Mouse (Mus musculus) G1E (cell line): ENCODE results near the gene Casq1. TPM values are rescaled to one million over a fixed set of nuclear protein-coding genes. Genes with fewer than 3 reads are reported as not detected.
A peak's percentile ranks its signal among the peaks of the same experiment; 100 is the strongest.

Source experiments
- ATAC-seq: 2 replicates; pipeline ENCODE4 v1.8.0; 2016; ENCODE audit warnings: mild to moderate bottlenecking; ENCODE audit not compliant: insufficient number of reproducible peaks, poor library complexity, low FRiP score, severe bottlenecking; ENCODE audit errors: extremely low read depth
- DNase-seq: peaks from one replicate; pipeline ENCODE4 v3.0.0; 2012; ENCODE audit warnings: low spot score
- H3K27me3 ChIP-seq: 2 replicates; pipeline ENCODE4 v1.6.1; 2012; ENCODE audit warnings: mild to moderate bottlenecking, low read length, inconsistent platforms; ENCODE audit not compliant: insufficient read depth
- H3K36me3 ChIP-seq: replicated peaks from 2 replicates; pipeline ENCODE3; 2012; ENCODE audit warnings: mild to moderate bottlenecking, inconsistent platforms
- H3K4me1 ChIP-seq: 2 replicates; pipeline ENCODE4 v1.6.1; 2012; ENCODE audit warnings: low read depth, low read length, inconsistent platforms, mixed read lengths; ENCODE audit not compliant: insufficient read depth
- H3K4me3 ChIP-seq: 2 replicates; pipeline ENCODE4 v1.5.1; 2012; ENCODE audit warnings: low read depth, mild to moderate bottlenecking, inconsistent platforms, low read length, moderate library complexity, mixed read lengths
- H3K9me3 ChIP-seq: replicated peaks from 2 replicates; pipeline ENCODE4 v1.6.1; 2012; ENCODE audit warnings: inconsistent platforms
- CTCF ChIP-seq: IDR thresholded peaks from 2 replicates; pipeline ENCODE4 v1.5.1; 2012; ENCODE audit warnings: low read depth, low read length, inconsistent platforms, mixed read lengths
- GATA1 ChIP-seq: IDR thresholded peaks from 2 replicates; pipeline ENCODE4 v1.6.1; 2012; ENCODE audit warnings: borderline replicate concordance, low read length, inconsistent platforms, mixed read lengths
- GATA2 ChIP-seq: IDR thresholded peaks from 2 replicates; pipeline ENCODE4 v1.6.1; 2012; ENCODE audit warnings: low read depth, low read length, inconsistent platforms, borderline replicate concordance
- POLR2AphosphoS5 ChIP-seq: IDR thresholded peaks from 2 replicates; pipeline ENCODE4 v1.6.1; 2012; ENCODE audit warnings: low read depth, low read length, inconsistent platforms; ENCODE audit not compliant: insufficient replicate concordance
- TAL1 ChIP-seq: conservative IDR thresholded peaks from 2 replicates; pipeline ENCODE4 v1.6.1; 2012; ENCODE audit warnings: low read depth, low read length, inconsistent platforms, mixed read lengths
- polyA plus RNA-seq: library from polyadenylated mRNA; stranded (reverse); fragments of >175 nt; gene quantifications from 2 replicates; pipeline ENCODE4 v1.2.3, GENCODE M21; 2012
- total RNA-seq, 2 experiments: library from RNA; stranded (forward) in 1 of 2; stranded (reverse) in 1 of 2; fragments of 200-1000 nt in 1 of 2; fragments of >200 nt in 1 of 2; fragmentation: Nextera tagmentation in 1 of 2; gene quantifications; 2 replicates each; pipeline ENCODE4 v1.2.3; 2014 to 2017

Casq1 gene
- total and polyA plus RNA-seq, 3 experiments, result not detected

- peak; percentile 67 for ATAC-seq
- Histone ChIP-seq H3K9me3 (no peaks in the 10 kb centered on the region), H3K4me3 (peak within 1 kb of the TSS; percentile 75), H3K36me3 (peaks cover 39% of the 10 kb centered on the region), H3K27me3 (peaks cover 8% of the 10 kb centered on the region), H3K4me1 (peaks cover 26% of the 10 kb centered on the region)
- no peak for TF ChIP-seq TAL1
- TF ChIP-seq CTCF, result no peak
- TF ChIP-seq GATA2, result no peak
- no peak for TF ChIP-seq POLR2AphosphoS5
- no peak for TF ChIP-seq GATA1
- peak; percentile 81 for DNase-seq
Measured at GRCm38 (mm10) chr1:172206141-172206917, 13.3 kb downstream of the Casq1 start, which contains the start of gene Pea15a. Gene Pea15a (minus strand): TSS chr1:172206804.

GRCm38 (mm10) chr1:172205741-172206087 is 14.0 kb downstream of the Casq1 start:
- H3K9me3 ChIP-seq, result no peaks in the 10 kb centered on the region
- H3K27me3 ChIP-seq, result peaks cover 8% of the 10 kb centered on the region
- H3K36me3 ChIP-seq, result peaks cover 45% of the 10 kb centered on the region
- DNase-seq (no peak), ATAC-seq (no peak)
- no peak for TF ChIP-seq TAL1
- peaks cover 26% of the 10 kb centered on the region for H3K4me1 ChIP-seq
- peak overlapping the region; percentile 75; the same call in 1 of the 2 replicates for H3K4me3 ChIP-seq

GRCm38 (mm10) chr1:172204814-172205740 is 14.6 kb downstream of the Casq1 start:
- Histone ChIP-seq H3K36me3 (peaks cover 52% of the 10 kb centered on the region), H3K27me3 (peaks cover 2% of the 10 kb centered on the region; the same call in 1 of the 2 replicates), H3K9me3 (no peaks in the 10 kb centered on the region), H3K4me3 (no peak overlapping the region), H3K4me1 (peaks cover 26% of the 10 kb centered on the region)
- TF ChIP-seq CTCF (no peak), TAL1 (no peak), GATA2 (no peak), GATA1 (no peak), POLR2AphosphoS5 (no peak)
- DNase-seq (no peak), ATAC-seq (no peak)

- Histone ChIP-seq H3K36me3 (peaks cover 60% of the 10 kb centered on the region), H3K9me3 (no peaks in the 10 kb centered on the region), H3K4me3 (no peak overlapping the region), H3K4me1 (peaks cover 26% of the 10 kb centered on the region), H3K27me3 (no peaks in the 10 kb centered on the region)
- TF ChIP-seq TAL1, result no peak
- no peak for TF ChIP-seq GATA2
- no peak for TF ChIP-seq POLR2AphosphoS5
- TF ChIP-seq GATA1, result no peak
- no peak for TF ChIP-seq CTCF
- DNase-seq (no peak), ATAC-seq (no peak)
Measured at GRCm38 (mm10) chr1:172204033-172204813, 15.4 kb downstream of the Casq1 start.

GRCm38 (mm10) chr1:172203566-172203965 is 16.1 kb downstream of the Casq1 start:
- TF ChIP-seq GATA2, result no peak
- TF ChIP-seq CTCF, result no peak
- TF ChIP-seq GATA1, result no peak
- TF ChIP-seq POLR2AphosphoS5, result no peak
- TF ChIP-seq TAL1, result no peak
- H3K4me1 ChIP-seq, result peaks cover 26% of the 10 kb centered on the region
- DNase-seq (no peak), ATAC-seq (no peak)
- peaks cover 65% of the 10 kb centered on the region for H3K36me3 ChIP-seq
- H3K9me3 ChIP-seq, result no peaks in the 10 kb centered on the region
- H3K27me3 ChIP-seq, result no peaks in the 10 kb centered on the region
- H3K4me3 ChIP-seq, result no peak overlapping the region

GRCm38 (mm10) chr1:172202894-172203522 is 16.7 kb downstream of the Casq1 start:
- DNase-seq, result no peak
- no peak for ATAC-seq
- TF ChIP-seq POLR2AphosphoS5 (peak; percentile 36; the same call in 1 of the 2 replicates), TAL1 (no peak), GATA1 (no peak)
- Histone ChIP-seq H3K36me3 (peaks cover 71% of the 10 kb centered on the region), H3K9me3 (no peaks in the 10 kb centered on the region), H3K27me3 (no peaks in the 10 kb centered on the region), H3K4me3 (no peak overlapping the region), H3K4me1 (peaks cover 26% of the 10 kb centered on the region)
